Mouse (Mus musculus) leukemia stem cell, adult 10-12 weeks (primary cell): ENCODE data around the gene Anapc10. TPM values are rescaled to one million over a fixed set of nuclear protein-coding genes. Genes with fewer than 3 reads are reported as not detected.

Source experiments
- polyA plus RNA-seq: library from polyadenylated mRNA; stranded (reverse); fragments of >175 nt; gene quantifications from 2 replicates; pipeline ENCODE4 v1.2.3, GENCODE M21; 2012; ENCODE audit warnings: low replicate concordance

Gene Anapc10
- 0.43 TPM in 1 of 2 replicates, not detected in the other for polyA plus RNA-seq

GRCm38 (mm10) chr8:79711064-79711961 is at the start of gene Anapc10, which contains the start of gene Abce1:
TSS of gene Anapc10 (plus strand) at chr8:79711820.
TSS of gene Abce1 (minus strand) at chr8:79711740.

Other genes with a start within 250 kb of the Anapc10 start
- 3.1 and 9.7 TPM in 2 replicates for gene Otud4, start 72.2 kb upstream of the Anapc10 start, polyA plus RNA-seq
- 0.88 and 12.1 TPM in 2 replicates for gene Abce1, start 80 bp upstream of the Anapc10 start, polyA plus RNA-seq